Mouse (Mus musculus) testis, adult 2 months (tissue): ENCODE data around the gene Gpalpp1. TPM values are rescaled to one million over a fixed set of nuclear protein-coding genes. Genes with fewer than 3 reads are reported as not detected.
A peak's percentile ranks its signal among the peaks of the same experiment; 100 is the strongest.

Source experiments
- H3K27ac ChIP-seq: fragments of 200-500 bp; 2 replicates; pipeline ENCODE4 v1.5.1; 2012; ENCODE audit warnings: low read depth, low read length; ENCODE audit not compliant: control insufficient read depth, insufficient read depth
- H3K27me3 ChIP-seq: fragments of 200-500 bp; 2 replicates; pipeline ENCODE4 v1.6.1; 2012; ENCODE audit warnings: mild to moderate bottlenecking, low read length, moderate library complexity; ENCODE audit not compliant: control insufficient read depth, insufficient read depth
- H3K36me3 ChIP-seq: fragments of 200-500 bp; 2 replicates; pipeline ENCODE4 v1.6.1; 2012; ENCODE audit warnings: mild to moderate bottlenecking, low read length; ENCODE audit not compliant: control insufficient read depth, insufficient read depth
- H3K4me1 ChIP-seq: fragments of 200-500 bp; 2 replicates; pipeline ENCODE4 v1.6.1; 2012; ENCODE audit warnings: low read length; ENCODE audit not compliant: control insufficient read depth, insufficient read depth
- H3K4me3 ChIP-seq: fragments of 200-500 bp; 2 replicates; pipeline ENCODE4 v1.5.1; 2012; ENCODE audit warnings: low read depth, mild to moderate bottlenecking, low read length, moderate library complexity, mixed read lengths; ENCODE audit not compliant: control insufficient read depth
- CTCF ChIP-seq: fragments of 200-500 bp; IDR thresholded peaks from 2 replicates; pipeline ENCODE4 v1.5.1; 2012; ENCODE audit warnings: low read depth, mild to moderate bottlenecking, inconsistent platforms, low read length, moderate library complexity; ENCODE audit not compliant: control insufficient read depth, insufficient read depth, insufficient replicate concordance
- POLR2A ChIP-seq: fragments of 200-500 bp; IDR thresholded peaks from 2 replicates; pipeline ENCODE4 v1.6.1; 2012; ENCODE audit warnings: low read depth, mild to moderate bottlenecking, inconsistent platforms, low read length, moderate library complexity; ENCODE audit not compliant: control insufficient read depth
- polyA plus RNA-seq: library from polyadenylated mRNA; depleted of rRNA; stranded (reverse); fragments of >200 nt; gene quantifications from 2 replicates; pipeline ENCODE4 v1.2.3, GENCODE M21; 2012; rRNA removed

Gene Gpalpp1
- polyA plus RNA-seq: 1.7 TPM in 2 replicates

- Histone ChIP-seq H3K27me3 (no peaks in the 10 kb centered on the region), H3K27ac (peak within 1 kb of the TSS; percentile 84), H3K36me3 (peaks cover 2% of the 10 kb centered on the region; the same call in 1 of the 2 replicates), H3K4me3 (peak within 1 kb of the TSS; percentile 94), H3K4me1 (peaks cover 7% of the 10 kb centered on the region)
- TF ChIP-seq CTCF (no peak), POLR2A (peak; percentile 82)
These were observed at the start of gene Gpalpp1, which contains the start of gene Nufip1 for GRCm38 (mm10) chr14:76110396-76111221. TSS of gene Gpalpp1 (minus strand) at chr14:76110760. TSS of gene Nufip1 (plus strand) at chr14:76110891.

DNA sequence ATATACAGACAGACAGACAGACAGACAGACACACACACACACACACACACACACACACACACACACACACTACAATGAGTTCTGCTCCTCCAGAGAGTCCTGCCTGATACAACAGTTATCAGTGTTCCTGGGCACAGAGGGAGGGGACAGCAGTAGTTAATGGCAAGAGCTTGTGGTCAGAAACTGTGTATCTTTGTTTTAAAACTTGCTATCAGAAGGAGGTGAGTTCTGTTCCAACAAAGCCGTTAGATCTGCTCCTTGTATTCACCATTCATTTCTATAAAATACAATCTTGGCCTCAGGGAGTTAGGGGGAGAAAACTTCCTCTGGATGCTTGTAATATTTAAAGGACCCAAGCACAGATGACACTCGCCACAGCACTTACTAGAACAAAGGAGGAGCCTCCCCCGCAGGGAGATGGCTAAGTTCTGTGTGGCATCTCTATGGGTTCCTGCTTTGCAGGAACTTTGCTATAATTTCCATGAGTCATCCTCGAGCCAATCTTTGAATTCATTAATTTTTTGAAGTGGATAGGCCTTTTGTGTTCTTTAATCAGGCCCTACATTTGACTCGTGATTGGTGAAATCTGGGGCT lies 47.7 kb upstream of the Gpalpp1 start:
- TF ChIP-seq POLR2A: no peak
- TF ChIP-seq CTCF: no peak
- Histone ChIP-seq H3K4me1 (peaks cover 1% of the 10 kb centered on the region), H3K27ac (peak overlapping the region; percentile 80), H3K27me3 (no peaks in the 10 kb centered on the region), H3K36me3 (no peaks in the 10 kb centered on the region), H3K4me3 (no peak overlapping the region)

DNA sequence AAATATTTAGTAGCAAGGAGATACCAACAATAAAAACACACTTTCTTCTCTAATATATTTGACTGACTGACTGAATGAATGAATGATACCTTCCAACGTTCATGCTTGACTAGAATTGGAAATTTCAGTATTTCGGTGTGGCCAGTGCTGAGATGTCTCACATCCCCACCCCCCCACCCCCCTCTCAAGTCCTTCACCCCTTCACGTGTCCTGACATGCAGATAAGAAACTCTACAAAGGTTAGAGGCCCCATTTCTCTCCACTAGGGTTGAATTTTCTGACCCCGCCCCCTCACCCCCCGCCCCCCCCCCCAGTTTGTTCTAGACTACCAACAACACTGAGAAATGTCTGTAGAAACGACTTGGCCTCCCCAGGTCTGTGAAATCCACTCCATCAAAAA lies 43.3 kb upstream of the Gpalpp1 start:
- H3K36me3 ChIP-seq: no peaks in the 10 kb centered on the region
- no peak for TF ChIP-seq POLR2A
- TF ChIP-seq CTCF: no peak
- H3K27me3 ChIP-seq: no peaks in the 10 kb centered on the region
- H3K4me3 ChIP-seq: no peak overlapping the region
- peaks cover 18% of the 10 kb centered on the region for H3K4me1 ChIP-seq
- no peak overlapping the region for H3K27ac ChIP-seq

DNA sequence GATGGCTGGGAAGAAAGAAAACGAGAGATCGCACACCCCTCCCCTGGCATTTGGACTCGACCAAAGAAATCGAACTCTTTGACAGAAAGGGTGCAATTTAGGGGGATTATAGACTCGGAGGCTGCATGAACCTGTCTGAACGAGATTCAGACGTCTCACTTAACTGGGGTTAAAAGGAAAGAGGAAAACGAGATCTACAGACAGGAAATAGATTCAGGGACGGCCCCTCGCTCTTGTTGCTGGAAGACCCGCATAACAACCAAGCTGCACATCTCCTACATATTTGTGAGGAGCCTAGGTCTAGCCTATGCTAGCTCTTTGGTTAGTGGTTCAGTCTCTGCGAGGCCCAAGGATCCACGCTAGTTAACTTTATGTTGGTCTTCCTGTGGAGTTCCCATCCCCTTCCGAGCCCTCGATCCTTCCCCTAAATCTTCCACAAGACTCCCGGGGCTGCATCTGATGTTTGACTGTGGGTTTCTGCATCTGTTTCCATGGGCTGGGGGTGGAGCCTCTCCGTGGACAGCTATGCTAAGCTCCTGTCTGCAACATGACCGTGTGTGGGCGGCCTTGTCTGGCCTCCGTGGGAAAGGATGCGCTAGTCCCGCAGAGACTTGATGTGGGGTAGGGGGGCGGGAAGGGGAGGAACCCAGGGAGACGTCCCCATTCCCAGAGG lies 42.6 kb upstream of the Gpalpp1 start:
- Histone ChIP-seq H3K27me3 (no peaks in the 10 kb centered on the region), H3K27ac (peak overlapping the region; percentile 18), H3K36me3 (no peaks in the 10 kb centered on the region), H3K4me3 (peak overlapping the region; percentile 83), H3K4me1 (peaks cover 18% of the 10 kb centered on the region)
- no peak for TF ChIP-seq POLR2A
- no peak for TF ChIP-seq CTCF

- Histone ChIP-seq H3K27ac (peak overlapping the region; percentile 94), H3K4me3 (peak overlapping the region; percentile 83), H3K36me3 (no peaks in the 10 kb centered on the region), H3K27me3 (no peaks in the 10 kb centered on the region), H3K4me1 (peaks cover 18% of the 10 kb centered on the region)
- TF ChIP-seq CTCF (peak; percentile 23; the same call in 1 of the 2 replicates), POLR2A (peak; percentile 75; the same call in 1 of the 2 replicates)
These were observed 41.8 kb upstream of the Gpalpp1 start for GRCm38 (mm10) chr14:76152162-76153002.

DNA sequence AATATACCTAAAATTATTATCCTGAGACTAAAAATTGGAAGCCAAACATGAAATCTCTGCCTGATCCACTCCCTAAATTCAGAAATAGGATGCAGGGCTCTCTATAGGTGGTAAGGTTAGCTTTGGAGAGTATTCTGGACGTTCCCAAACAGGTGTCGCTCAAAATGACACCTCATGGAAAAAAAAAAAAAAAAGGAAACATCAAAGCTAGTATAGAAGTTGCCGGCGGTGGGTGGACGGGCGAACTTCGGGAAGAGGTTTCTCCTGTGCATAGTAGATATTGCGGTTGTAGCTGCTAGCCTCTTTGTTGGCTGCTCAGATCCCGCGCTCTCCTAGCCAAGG lies 41.2 kb upstream of the Gpalpp1 start:
- no peaks in the 10 kb centered on the region for H3K36me3 ChIP-seq
- TF ChIP-seq CTCF (no peak), POLR2A (no peak)
- no peaks in the 10 kb centered on the region for H3K27me3 ChIP-seq
- H3K4me1 ChIP-seq: peaks cover 18% of the 10 kb centered on the region
- peak overlapping the region; percentile 83 for H3K4me3 ChIP-seq
- H3K27ac ChIP-seq: peak overlapping the region; percentile 12; the same call in 1 of the 2 replicates
